Mouse (Mus musculus): ENCODE data around the gene Asic2.

Gene Asic2

GRCm38 (mm10) chr11:81521881-81522280, 446.4 kb downstream of the Asic2 start:
- no peak for DNase-seq (ENCODE audit: low read depth in 2 of 2, low spot score in 2 of 2)

- DNase-seq (ENCODE audit: low read depth in 2 of 2, low spot score in 2 of 2) = no peak
Observed at GRCm38 (mm10) chr11:81518001-81518955, 450.0 kb downstream of the Asic2 start.

- DNase-seq (ENCODE audit: low read depth in 2 of 2, low spot score in 2 of 2) = no peak
Observed at GRCm38 (mm10) chr11:81515754-81516153, 452.5 kb downstream of the Asic2 start.

GRCm38 (mm10) chr11:81512434-81512833, 455.8 kb downstream of the Asic2 start:
- no peak for DNase-seq (ENCODE audit: low read depth in 2 of 2, low spot score in 2 of 2)

GRCm38 (mm10) chr11:81511401-81511800, 456.9 kb downstream of the Asic2 start:
- DNase-seq (ENCODE audit: low read depth in 2 of 2, low spot score in 2 of 2) = no peak

GRCm38 (mm10) chr11:81508385-81509233, 459.6 kb downstream of the Asic2 start:
- DNase-seq (ENCODE audit: low read depth in 2 of 2, low spot score in 2 of 2) = no peak

GRCm38 (mm10) chr11:81504791-81505430, 463.3 kb downstream of the Asic2 start:
- DNase-seq (ENCODE audit: low read depth in 2 of 2, low spot score in 2 of 2) = no peak

GRCm38 (mm10) chr11:81501473-81502246, 466.6 kb downstream of the Asic2 start:
- no peak for DNase-seq (ENCODE audit: low read depth in 2 of 2, low spot score in 2 of 2)

- DNase-seq (ENCODE audit: low read depth in 2 of 2, low spot score in 2 of 2) = no peak
Observed at GRCm38 (mm10) chr11:81498990-81499389, 469.3 kb downstream of the Asic2 start.

- no peak for DNase-seq (ENCODE audit: low read depth in 2 of 2, low spot score in 2 of 2)
Observed at GRCm38 (mm10) chr11:81497652-81498391, 470.4 kb downstream of the Asic2 start.

- no peak for DNase-seq (ENCODE audit: low read depth in 2 of 2, low spot score in 2 of 2)
Observed at GRCm38 (mm10) chr11:81496446-81496845, 471.8 kb downstream of the Asic2 start.

- DNase-seq (ENCODE audit: low read depth in 2 of 2, low spot score in 2 of 2) = no peak
Observed at GRCm38 (mm10) chr11:81492351-81492750, 475.9 kb downstream of the Asic2 start.

GRCm38 (mm10) chr11:81489144-81489735, 479.0 kb downstream of the Asic2 start:
- no peak for DNase-seq (ENCODE audit: low read depth in 2 of 2, low spot score in 2 of 2)

- DNase-seq (ENCODE audit: low read depth in 2 of 2, low spot score in 2 of 2) = no peak
Observed at GRCm38 (mm10) chr11:81488681-81489080, 479.6 kb downstream of the Asic2 start.

- DNase-seq (ENCODE audit: low read depth in 2 of 2, low spot score in 2 of 2) = no peak
Observed at GRCm38 (mm10) chr11:81486265-81486940, 481.9 kb downstream of the Asic2 start.

GRCm38 (mm10) chr11:81481198-81481597, 487.1 kb downstream of the Asic2 start:
- DNase-seq (ENCODE audit: low read depth in 2 of 2, low spot score in 2 of 2) = no peak

GRCm38 (mm10) chr11:81476231-81476630, 492.0 kb downstream of the Asic2 start:
- DNase-seq (ENCODE audit: low read depth in 2 of 2, low spot score in 2 of 2) = no peak

- no peak for DNase-seq (ENCODE audit: low read depth in 2 of 2, low spot score in 2 of 2)
Observed at GRCm38 (mm10) chr11:81474121-81474520, 494.1 kb downstream of the Asic2 start.

GRCm38 (mm10) chr11:81462199-81462598, 506.1 kb downstream of the Asic2 start:
- no peak for DNase-seq (ENCODE audit: low read depth in 2 of 2, low spot score in 2 of 2)
